Mouse (Mus musculus): Measurements from ENCODE around the gene Tmem267.

DNA sequence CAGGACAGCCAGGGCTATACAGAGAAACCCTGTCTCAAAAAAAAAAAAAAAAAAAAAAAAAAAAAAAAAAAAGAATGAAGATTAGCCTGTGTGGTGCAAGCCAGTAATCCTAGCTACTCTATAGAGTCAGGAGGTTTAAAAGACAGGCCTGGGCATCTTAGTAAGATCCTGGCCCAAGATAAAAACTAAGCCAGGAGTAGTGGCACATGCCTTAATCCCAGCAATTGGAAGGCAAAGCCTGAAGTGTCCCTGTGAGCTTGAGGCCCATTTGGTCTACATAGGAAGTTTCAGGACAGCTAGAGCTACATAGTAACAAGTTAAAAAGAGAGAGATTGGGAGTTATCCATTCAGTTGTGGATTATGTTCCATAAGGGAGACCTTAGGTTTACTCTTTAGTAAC, 32.8 kb upstream of the Tmem267 start:
- TF ChIP-seq CTCF (IDR thresholded peaks at IDR 0.05; ENCODE audit: borderline replicate concordance, insufficient read depth, low read depth, low read length) (no peak), POLR2A (IDR thresholded peaks at IDR 0.05; ENCODE audit: borderline replicate concordance, insufficient read depth, low read length) (no peak)

Measured in cerebellum, adult 2 months (tissue).